Mouse (Mus musculus): ENCODE data around the gene Bcl3. TPM values are rescaled to one million over a fixed set of nuclear protein-coding genes. Genes with fewer than 3 reads are reported as not detected.

The Bcl3 gene
- total and polyA plus RNA-seq, 3 experiments, result 0.71 to 6.6 TPM; not detected in 1

DNA sequence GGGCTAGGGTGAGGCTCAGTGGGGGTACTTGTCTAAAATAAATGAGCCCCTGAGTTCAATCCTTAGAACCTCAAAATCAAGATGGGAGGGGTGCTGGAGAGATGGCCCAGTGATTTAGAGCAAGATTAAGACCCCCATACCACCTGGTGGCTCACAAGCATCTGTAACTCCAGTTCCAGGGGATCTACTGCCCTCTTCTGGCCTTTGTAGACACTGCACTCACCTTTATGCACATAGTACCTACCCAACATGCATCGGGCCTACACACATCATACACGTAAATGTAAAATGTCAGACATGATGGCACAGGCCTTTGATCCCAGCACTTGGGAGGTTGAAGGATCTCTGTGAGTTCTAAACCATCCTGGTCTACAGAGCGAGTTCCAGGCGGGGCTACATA, 39.9 kb downstream of the Bcl3 start:
- H3K4me1 ChIP-seq (ENCODE audit: insufficient read depth, low read depth, low read length), result no peaks in the 10 kb centered on the region
- DNase-seq (ENCODE audit: low spot score) (no peak), ATAC-seq (ENCODE audit: extremely low read depth, insufficient number of reproducible peaks, low FRiP score, poor library complexity, severe bottlenecking) (no peak)
- H3K9me3 ChIP-seq (replicated peaks), result peaks cover 4% of the 10 kb centered on the region
- H3K27me3 ChIP-seq (ENCODE audit: insufficient read depth, low read length), result peaks cover 2% of the 10 kb centered on the region; the same call in 1 of the 2 replicates
- H3K4me3 ChIP-seq (ENCODE audit: low read depth, low read length), result no peak overlapping the region
- TF ChIP-seq CTCF (IDR thresholded peaks at IDR 0.05; ENCODE audit: low read depth, low read length) (peak; percentile 43; the same call in 1 of the 2 replicates), GATA1 (IDR thresholded peaks at IDR 0.05; ENCODE audit: borderline replicate concordance, low read length) (no peak), GATA2 (IDR thresholded peaks at IDR 0.05; ENCODE audit: borderline replicate concordance, low read depth, low read length) (no peak), POLR2AphosphoS5 (IDR thresholded peaks at IDR 0.05; ENCODE audit: insufficient replicate concordance, low read depth, low read length) (no peak), TAL1 (conservative IDR thresholded peaks at IDR 0.05; ENCODE audit: low read depth, low read length) (no peak)
- H3K36me3 ChIP-seq (replicated peaks), result no peaks in the 10 kb centered on the region

DNA sequence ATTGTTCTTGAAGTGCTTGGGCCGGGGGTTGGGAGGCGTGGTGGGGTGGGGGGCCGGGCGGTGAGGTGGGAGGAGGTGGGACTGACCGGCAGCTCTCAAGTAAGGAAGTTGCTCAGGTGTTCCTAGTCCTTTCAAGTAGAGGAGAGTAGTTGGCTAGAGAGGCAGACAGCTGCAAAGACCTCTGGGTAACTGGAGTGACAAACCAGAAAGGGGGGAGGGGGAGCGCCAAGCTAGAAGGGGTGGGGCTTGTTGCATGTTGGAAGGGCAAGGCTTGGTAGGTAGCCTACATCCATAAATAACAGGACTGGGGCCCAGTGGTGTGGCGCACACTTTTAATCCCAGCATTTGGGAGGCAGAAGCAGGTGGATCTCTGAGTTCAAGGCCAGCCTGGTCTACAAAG, 40.8 kb downstream of the Bcl3 start:
- no peak overlapping the region for H3K4me3 ChIP-seq (ENCODE audit: low read depth, low read length)
- H3K9me3 ChIP-seq (replicated peaks), result peaks cover 4% of the 10 kb centered on the region
- no peaks in the 10 kb centered on the region for H3K36me3 ChIP-seq (replicated peaks)
- peaks cover 6% of the 10 kb centered on the region for H3K27me3 ChIP-seq (ENCODE audit: insufficient read depth, low read length)
- DNase-seq (ENCODE audit: low spot score) (no peak), ATAC-seq (ENCODE audit: extremely low read depth, insufficient number of reproducible peaks, low FRiP score, poor library complexity, severe bottlenecking) (no peak)
- no peak for TF ChIP-seq CTCF (IDR thresholded peaks at IDR 0.05; ENCODE audit: low read depth, low read length)
- TF ChIP-seq GATA1 (IDR thresholded peaks at IDR 0.05; ENCODE audit: borderline replicate concordance, low read length), result no peak
- no peak for TF ChIP-seq TAL1 (conservative IDR thresholded peaks at IDR 0.05; ENCODE audit: low read depth, low read length)
- TF ChIP-seq GATA2 (IDR thresholded peaks at IDR 0.05; ENCODE audit: borderline replicate concordance, low read depth, low read length), result no peak
- no peak for TF ChIP-seq POLR2AphosphoS5 (IDR thresholded peaks at IDR 0.05; ENCODE audit: insufficient replicate concordance, low read depth, low read length)
- no peaks in the 10 kb centered on the region for H3K4me1 ChIP-seq (ENCODE audit: insufficient read depth, low read depth, low read length)

DNA sequence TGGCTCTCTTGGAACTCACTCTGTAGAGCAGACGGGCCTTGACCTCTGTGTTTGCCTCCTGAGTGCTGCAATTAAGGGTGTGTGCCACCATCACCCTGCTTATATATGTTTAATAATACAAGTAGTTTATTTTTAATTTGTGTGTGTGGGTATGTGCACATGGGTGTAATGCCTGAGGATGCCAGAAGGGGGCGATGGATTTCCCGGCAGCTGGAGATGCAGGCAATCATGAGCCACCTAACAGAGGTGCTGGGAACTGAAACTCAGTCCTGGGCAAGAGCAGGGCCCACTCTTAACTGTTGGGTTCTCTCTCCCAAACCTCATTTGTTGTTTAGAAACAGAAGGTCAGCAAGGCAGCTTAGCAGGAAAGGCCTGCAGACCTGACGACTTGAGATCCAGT, 42.7 kb downstream of the Bcl3 start:
- no peaks in the 10 kb centered on the region for H3K36me3 ChIP-seq (replicated peaks)
- peaks cover 6% of the 10 kb centered on the region for H3K27me3 ChIP-seq (ENCODE audit: insufficient read depth, low read length)
- peaks cover 4% of the 10 kb centered on the region for H3K9me3 ChIP-seq (replicated peaks)
- ATAC-seq (ENCODE audit: extremely low read depth, insufficient number of reproducible peaks, low FRiP score, poor library complexity, severe bottlenecking) (no peak), DNase-seq (ENCODE audit: low spot score) (no peak)
- TF ChIP-seq GATA1 (IDR thresholded peaks at IDR 0.05; ENCODE audit: borderline replicate concordance, low read length), result no peak
- TF ChIP-seq POLR2AphosphoS5 (IDR thresholded peaks at IDR 0.05; ENCODE audit: insufficient replicate concordance, low read depth, low read length), result no peak
- TF ChIP-seq TAL1 (conservative IDR thresholded peaks at IDR 0.05; ENCODE audit: low read depth, low read length), result no peak
- TF ChIP-seq GATA2 (IDR thresholded peaks at IDR 0.05; ENCODE audit: borderline replicate concordance, low read depth, low read length), result no peak
- TF ChIP-seq CTCF (IDR thresholded peaks at IDR 0.05; ENCODE audit: low read depth, low read length), result no peak
- H3K4me3 ChIP-seq (ENCODE audit: low read depth, low read length), result no peak overlapping the region
- no peaks in the 10 kb centered on the region for H3K4me1 ChIP-seq (ENCODE audit: insufficient read depth, low read depth, low read length)

DNA sequence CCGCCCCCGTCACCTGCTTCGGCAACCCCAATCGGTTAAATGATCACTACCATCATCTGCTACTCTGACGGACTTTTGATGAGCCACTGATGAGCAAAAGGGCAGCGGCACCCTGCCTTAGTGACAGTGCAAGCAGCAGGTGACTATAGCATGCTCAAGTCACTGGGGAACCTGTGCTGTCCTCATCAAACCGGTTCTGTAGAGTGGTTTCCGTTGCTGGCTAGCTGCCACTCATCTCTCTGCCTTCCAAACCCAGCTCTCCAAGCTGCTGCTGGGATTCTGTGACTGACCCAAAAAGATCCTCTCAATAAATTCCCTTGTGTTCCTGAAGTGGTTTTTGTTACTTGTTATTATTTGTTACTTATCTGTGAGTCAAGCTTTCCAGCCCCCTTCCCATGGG, 43.9 kb downstream of the Bcl3 start:
- Histone ChIP-seq H3K27me3 (ENCODE audit: insufficient read depth, low read length) (peaks cover 10% of the 10 kb centered on the region), H3K36me3 (replicated peaks) (no peaks in the 10 kb centered on the region), H3K4me3 (ENCODE audit: low read depth, low read length) (no peak overlapping the region), H3K9me3 (replicated peaks) (peaks cover 4% of the 10 kb centered on the region), H3K4me1 (ENCODE audit: insufficient read depth, low read depth, low read length) (no peaks in the 10 kb centered on the region)
- TF ChIP-seq CTCF (IDR thresholded peaks at IDR 0.05; ENCODE audit: low read depth, low read length) (no peak), TAL1 (conservative IDR thresholded peaks at IDR 0.05; ENCODE audit: low read depth, low read length) (no peak), POLR2AphosphoS5 (IDR thresholded peaks at IDR 0.05; ENCODE audit: insufficient replicate concordance, low read depth, low read length) (no peak), GATA1 (IDR thresholded peaks at IDR 0.05; ENCODE audit: borderline replicate concordance, low read length) (no peak), GATA2 (IDR thresholded peaks at IDR 0.05; ENCODE audit: borderline replicate concordance, low read depth, low read length) (no peak)
- no peak for ATAC-seq (ENCODE audit: extremely low read depth, insufficient number of reproducible peaks, low FRiP score, poor library complexity, severe bottlenecking)
- DNase-seq (ENCODE audit: low spot score), result no peak

DNA sequence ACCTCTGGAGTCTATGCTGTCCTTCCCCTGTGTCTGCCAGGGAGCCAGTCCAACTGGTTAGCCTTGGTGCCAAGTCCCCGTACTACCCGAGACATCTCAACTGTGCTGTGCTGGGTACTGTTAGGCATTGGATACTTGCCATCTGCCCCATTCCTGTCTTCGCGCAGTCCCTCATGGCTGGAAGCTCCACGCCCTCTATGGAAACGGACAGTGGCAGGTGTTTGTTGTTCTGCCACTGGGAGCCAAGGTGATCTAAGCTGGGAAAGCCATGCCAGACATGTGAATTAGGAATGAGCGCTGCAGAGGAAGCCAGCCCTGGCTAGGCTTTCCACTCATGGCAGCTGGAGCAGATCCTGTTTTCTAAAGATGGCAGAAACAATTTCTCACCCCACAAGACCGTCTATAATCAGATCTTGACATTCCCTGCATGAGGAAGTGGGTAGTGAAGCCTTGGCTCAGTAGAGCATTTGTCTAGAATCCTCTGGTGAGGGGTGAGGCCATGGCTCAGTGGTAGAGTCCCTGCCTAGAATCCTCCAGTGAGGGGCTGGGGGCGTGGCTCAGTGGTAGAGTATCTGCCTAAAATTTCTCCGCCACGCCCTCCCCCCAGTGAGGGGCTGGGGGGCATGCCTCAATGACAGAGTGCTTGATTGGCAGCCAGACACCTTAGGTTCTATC, 45.4 kb downstream of the Bcl3 start:
- no peak overlapping the region for H3K4me3 ChIP-seq (ENCODE audit: low read depth, low read length)
- DNase-seq (ENCODE audit: low spot score) (no peak), ATAC-seq (ENCODE audit: extremely low read depth, insufficient number of reproducible peaks, low FRiP score, poor library complexity, severe bottlenecking) (no peak)
- TF ChIP-seq CTCF (IDR thresholded peaks at IDR 0.05; ENCODE audit: low read depth, low read length) (no peak), GATA1 (IDR thresholded peaks at IDR 0.05; ENCODE audit: borderline replicate concordance, low read length) (no peak), TAL1 (conservative IDR thresholded peaks at IDR 0.05; ENCODE audit: low read depth, low read length) (no peak), POLR2AphosphoS5 (IDR thresholded peaks at IDR 0.05; ENCODE audit: insufficient replicate concordance, low read depth, low read length) (no peak), GATA2 (IDR thresholded peaks at IDR 0.05; ENCODE audit: borderline replicate concordance, low read depth, low read length) (no peak)
- H3K27me3 ChIP-seq (ENCODE audit: insufficient read depth, low read length), result peaks cover 17% of the 10 kb centered on the region
- peaks cover 4% of the 10 kb centered on the region for H3K9me3 ChIP-seq (replicated peaks)
- H3K36me3 ChIP-seq (replicated peaks), result no peaks in the 10 kb centered on the region
- H3K4me1 ChIP-seq (ENCODE audit: insufficient read depth, low read depth, low read length), result no peaks in the 10 kb centered on the region

DNA sequence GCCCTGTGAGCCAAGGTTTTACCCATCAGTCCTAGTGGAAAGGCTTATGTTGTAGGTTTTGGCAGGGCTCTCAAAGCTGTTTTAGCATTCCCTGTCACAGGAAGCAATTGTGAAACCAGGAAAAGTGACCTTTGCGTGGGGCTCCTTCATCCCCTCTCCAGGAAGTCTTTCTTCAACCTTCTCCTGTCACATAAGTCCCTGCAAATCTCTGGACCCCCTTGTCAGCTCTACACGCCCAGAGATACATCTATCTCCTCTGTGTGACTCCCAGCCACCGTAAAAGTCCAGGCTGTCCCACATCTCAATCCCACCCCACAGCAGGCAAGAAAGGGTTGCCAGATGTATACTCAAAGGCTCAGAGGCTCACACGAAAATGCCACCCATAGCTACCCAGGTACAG, 50.9 kb downstream of the Bcl3 start:
- no peak for TF ChIP-seq GATA1 (IDR thresholded peaks at IDR 0.05; ENCODE audit: borderline replicate concordance, low read length)
- TF ChIP-seq GATA2 (IDR thresholded peaks at IDR 0.05; ENCODE audit: borderline replicate concordance, low read depth, low read length), result no peak
- no peak for TF ChIP-seq POLR2AphosphoS5 (IDR thresholded peaks at IDR 0.05; ENCODE audit: insufficient replicate concordance, low read depth, low read length)
- TF ChIP-seq CTCF (IDR thresholded peaks at IDR 0.05; ENCODE audit: low read depth, low read length), result no peak
- TF ChIP-seq TAL1 (conservative IDR thresholded peaks at IDR 0.05; ENCODE audit: low read depth, low read length), result no peak
- H3K27me3 ChIP-seq (ENCODE audit: insufficient read depth, low read length), result peaks cover 56% of the 10 kb centered on the region
- no peaks in the 10 kb centered on the region for H3K9me3 ChIP-seq (replicated peaks)

More for the DNA sequence above, 50.9 kb downstream of the Bcl3 start:
- H3K4me1 ChIP-seq (ENCODE audit: insufficient read depth, low read depth, low read length), result peaks cover 14% of the 10 kb centered on the region
- no peak for DNase-seq (ENCODE audit: low spot score)
- H3K36me3 ChIP-seq (replicated peaks), result no peaks in the 10 kb centered on the region
- no peak overlapping the region for H3K4me3 ChIP-seq (ENCODE audit: low read depth, low read length)
- ATAC-seq (ENCODE audit: extremely low read depth, insufficient number of reproducible peaks, low FRiP score, poor library complexity, severe bottlenecking), result no peak
